Mouse (Mus musculus): ENCODE measurements at regions not wholly inside any gene's neighbourhood (a gene's known extent, or its start where the extent isn't known, plus 50 kb on each side); places are given as distances from the start of the nearest gene placed in this dataset.

DNA sequence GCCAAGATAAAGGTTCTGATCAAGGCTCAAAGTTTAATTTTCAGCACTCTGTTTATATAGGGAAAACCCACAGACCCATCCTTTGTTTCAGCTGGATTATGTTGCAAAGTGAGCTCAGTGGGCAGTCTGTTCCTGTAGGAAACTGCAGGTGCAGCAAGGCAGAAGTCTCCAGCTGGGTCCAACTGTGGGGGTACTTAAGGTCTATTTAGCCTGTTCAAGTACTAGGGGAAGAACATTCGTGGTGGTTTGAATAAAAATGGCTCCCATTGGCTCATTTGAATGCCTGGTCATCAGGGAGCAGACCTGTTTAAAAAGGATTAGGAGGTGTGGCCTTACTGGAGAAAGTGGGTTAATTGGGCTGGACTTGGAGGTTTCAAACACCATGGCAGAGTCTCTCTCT, 106.3 kb downstream of the 2410131K14Rik start:
- no peak for DNase-seq (ENCODE audit: low spot score in 2 of 2)
- intact Hi-C loops (cut with DNase I): no loop called here

DNA sequence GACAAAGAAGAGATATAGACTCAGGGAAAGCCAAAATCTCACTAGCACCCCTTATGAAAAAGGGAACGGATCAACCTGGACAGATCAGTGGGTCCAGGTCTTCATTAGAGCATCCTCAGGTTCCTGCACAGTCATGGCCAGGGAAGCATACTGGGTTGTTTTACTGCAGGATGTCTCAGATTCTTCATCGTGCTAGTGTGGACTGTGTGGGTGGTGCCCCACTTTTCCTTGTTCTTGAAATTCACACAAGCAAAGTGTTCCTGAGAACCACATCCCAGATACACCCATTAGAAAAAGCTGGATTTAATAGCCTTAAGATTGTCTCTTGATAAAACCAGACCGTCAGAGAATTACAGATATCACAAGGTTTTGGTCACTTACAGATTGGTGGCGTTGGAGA, 107.1 kb downstream of the 2410131K14Rik start:
- intact Hi-C loops (cut with DNase I): no loop called here
- DNase-seq (ENCODE audit: low spot score in 2 of 2): peak; percentile 42 to 72

DNA sequence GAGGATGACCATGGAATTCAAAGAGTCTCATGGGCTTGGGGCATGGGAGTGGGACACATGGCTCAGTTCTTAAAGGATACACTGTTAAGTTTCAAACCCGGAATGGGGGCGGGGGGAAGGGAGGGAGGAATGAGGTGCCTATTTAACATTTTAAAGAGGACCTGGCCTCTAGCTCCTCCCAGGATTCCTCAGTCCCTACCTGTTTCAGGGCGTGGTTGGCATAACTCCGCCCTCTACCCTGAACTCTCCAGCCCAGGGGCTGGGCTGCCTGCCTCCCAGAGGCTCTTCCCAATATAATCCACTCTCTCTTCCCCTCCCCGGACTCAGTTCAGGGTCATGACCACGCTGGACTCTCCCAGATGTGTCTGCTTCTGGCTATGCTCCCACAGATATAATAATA, 108.0 kb downstream of the 2410131K14Rik start:
- intact Hi-C loops (cut with DNase I): no loop called here
- no peak for DNase-seq (ENCODE audit: low spot score in 2 of 2)

DNA sequence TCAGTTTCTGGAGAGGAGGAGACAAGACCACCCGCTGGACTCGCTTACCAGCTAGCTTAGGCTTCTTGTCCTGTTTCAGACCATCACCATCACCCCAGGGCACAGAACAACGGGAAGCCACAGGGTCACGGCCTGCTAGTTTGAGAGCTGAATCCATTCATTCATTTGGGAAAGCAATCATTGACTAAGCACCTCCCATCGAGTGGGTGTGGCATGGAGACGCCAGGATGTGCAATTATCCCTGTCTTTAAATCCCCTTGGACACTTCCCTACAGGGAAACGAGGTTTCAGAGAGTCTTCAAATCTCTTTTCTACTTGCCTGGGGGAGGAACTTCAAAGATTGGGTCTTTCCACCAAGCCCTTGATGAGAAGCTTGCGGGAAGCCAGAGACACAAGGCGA, 108.7 kb downstream of the 2410131K14Rik start:
- intact Hi-C loops (cut with DNase I): no loop called here
- no peak for DNase-seq (ENCODE audit: low spot score in 2 of 2)

DNA sequence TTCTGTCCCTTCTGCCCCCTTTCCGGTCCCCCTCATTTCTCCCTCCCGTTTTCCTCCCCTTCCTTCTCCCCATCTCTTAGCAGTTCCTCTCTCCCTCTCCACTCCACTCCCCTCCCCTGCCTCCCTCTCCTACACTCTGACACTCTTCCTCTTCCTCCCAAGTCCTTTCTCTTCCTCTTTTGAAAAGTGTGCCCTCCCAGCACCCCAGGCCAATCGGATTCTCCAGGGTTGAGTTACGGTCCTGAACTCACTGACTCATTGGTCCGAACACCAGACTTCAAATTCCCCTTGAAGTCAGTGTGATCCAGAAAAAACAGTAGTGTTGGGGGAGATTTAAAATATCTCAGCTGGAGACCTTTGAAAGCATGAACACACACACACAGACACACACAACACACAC, 109.1 kb downstream of the 2410131K14Rik start:
- DNase-seq (ENCODE audit: low spot score in 2 of 2): no peak
- intact Hi-C loops (cut with DNase I): no loop called here

DNA sequence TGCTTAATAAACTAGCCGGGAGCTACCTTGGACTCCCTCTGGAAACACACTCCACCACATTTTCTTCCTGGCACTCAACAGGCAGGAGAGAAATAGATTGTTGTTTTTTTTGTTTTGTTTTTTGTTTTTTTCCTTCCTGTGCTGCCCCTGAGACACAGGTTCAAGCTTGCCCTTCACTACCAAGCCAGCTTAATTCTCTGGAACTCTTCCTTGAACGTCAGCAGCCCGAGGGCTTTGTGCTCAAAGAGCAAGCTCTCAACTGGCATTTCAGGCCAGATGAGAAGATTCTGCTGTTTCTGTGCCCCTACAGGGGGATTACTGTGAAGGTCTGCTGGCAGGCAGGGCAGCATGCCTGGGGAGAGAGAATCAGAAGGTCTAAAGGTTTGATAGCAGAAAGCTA, 109.8 kb downstream of the 2410131K14Rik start:
- no peak for DNase-seq (ENCODE audit: low spot score in 2 of 2)
- intact Hi-C loops (cut with DNase I): no loop called here

DNA sequence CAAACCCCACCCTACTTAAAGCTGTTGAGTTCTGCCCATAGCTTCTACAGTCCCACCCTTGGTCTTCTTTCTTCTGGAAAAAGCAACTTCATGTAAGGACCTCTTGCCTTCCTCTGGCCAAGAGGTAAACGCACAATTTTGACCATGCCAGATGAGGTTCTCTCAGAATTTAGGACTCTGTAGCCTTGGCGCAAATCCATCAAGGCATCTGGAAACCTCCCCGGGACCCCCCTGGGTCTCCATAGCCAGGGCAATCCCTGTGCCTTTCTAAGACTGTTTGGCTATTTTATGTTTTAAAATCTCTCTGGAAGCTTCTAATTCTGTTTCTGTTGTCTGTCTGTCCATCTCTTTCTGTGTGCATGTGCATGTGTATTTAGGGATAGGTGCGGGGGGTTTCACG, 110.3 kb downstream of the 2410131K14Rik start:
- DNase-seq (ENCODE audit: low spot score in 2 of 2): no peak
- intact Hi-C loops (cut with DNase I): no loop called here

DNA sequence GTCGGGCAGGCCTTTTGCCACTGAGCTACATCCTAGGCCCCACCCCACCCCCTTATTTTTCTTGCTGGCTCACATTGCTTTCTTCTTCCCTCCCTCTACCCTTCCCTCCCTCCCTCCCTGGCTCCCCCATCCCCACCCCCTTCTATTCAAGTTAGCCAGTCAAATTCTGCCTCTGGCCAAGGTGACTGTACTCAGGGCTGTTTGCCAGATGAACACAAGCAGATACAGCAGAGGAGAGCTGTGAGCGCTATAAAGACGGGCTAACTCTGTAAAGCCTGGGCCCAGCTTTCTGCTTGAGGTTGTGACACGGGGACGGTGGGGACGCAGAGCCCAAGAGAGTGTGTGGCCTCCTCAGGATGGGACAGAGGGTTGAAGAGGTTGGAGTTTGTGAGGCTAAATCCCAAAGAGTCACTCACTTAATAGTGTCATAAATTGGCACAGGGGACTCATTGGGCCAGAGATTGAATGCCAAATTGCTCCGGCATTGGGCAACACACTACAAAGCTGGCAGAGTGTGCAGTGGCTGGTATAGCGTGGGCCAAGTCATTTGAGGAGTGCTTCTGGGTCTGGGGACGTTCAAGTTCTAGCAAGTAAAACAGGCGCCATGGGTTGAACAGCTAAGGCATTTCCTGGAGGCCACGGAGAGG, 110.8 kb downstream of the 2410131K14Rik start:
- intact Hi-C loops (cut with DNase I): no loop called here

DNA sequence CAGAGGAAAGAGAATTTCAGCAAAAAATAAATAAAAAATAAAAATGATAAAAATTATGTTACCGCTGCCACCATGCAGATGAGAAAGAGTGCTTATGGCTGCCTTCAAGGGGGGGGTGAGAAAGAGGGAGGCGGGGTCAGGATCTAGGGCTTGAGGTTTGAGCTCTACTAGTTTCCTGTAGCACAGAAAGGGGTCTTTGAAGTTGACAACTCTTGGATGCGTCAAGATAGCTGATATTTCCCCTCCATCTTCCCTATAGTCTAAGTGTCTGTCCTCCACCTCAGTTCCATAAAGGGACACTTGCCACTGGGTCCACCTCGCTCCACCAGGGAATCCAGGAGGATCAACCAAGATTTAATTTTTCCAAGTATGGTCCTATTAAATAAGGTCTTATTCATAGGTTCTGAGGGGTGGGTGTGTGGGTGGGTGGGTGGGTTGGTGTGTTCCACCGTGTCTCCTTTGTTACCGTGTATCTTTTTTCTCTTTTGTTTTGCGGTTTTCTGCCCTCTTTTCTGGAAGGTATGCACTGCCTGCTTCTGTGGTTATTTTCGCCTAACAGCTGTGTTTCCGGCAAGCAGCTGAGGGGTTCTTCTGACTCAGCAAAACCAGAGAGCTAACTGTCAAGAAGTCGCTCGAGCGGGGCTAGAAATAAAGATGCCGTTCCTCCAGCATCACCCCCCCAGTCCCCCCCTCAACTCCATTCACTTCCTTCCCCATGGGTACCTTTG, 114.8 kb downstream of the 2410131K14Rik start:
- DNase-seq (ENCODE audit: low spot score in 2 of 2): peak; percentile 44 to 62
- intact Hi-C loops (cut with DNase I): no loop called here

More for the DNA sequence above, 110.8 kb downstream of the 2410131K14Rik start:
- DNase-seq (ENCODE audit: low spot score in 2 of 2): no peak

DNA sequence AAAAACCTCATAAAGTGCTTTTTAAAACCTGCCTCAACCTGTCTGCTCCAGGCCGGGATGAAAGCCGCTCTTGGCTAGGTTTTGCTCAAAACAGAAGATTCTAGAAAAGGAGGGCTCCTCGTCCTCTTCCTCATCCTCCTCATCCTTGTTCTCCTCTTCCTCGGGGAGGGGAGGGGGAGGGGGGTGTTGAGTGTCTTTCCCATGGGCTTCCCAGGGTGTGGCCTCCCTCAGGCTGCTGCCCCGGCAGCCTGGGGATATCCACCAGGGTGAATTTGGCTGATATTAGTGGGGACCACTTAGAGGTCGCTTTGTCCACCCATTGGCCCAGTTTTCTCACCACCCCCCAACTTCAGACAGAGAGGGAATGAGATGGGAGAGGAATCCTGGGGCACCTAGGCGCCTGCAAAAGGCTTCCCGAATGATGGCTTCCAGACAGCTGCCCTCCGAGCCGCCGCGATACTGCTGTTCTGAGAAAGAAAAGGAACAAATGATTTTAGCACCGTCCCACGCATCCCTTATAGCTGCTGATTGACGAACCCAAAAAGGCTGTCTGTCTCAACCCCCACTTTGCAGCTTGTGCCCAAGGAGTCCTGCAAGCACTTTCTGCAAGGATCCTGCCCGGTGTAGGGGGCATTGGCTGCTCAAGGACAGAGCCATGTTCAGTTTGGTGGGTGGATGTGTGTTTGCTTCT, 115.5 kb downstream of the 2410131K14Rik start:
- DNase-seq (ENCODE audit: low spot score in 2 of 2): peak in 1 of 2 experiments; percentile 50
- intact Hi-C loops (cut with DNase I): no loop called here

DNA sequence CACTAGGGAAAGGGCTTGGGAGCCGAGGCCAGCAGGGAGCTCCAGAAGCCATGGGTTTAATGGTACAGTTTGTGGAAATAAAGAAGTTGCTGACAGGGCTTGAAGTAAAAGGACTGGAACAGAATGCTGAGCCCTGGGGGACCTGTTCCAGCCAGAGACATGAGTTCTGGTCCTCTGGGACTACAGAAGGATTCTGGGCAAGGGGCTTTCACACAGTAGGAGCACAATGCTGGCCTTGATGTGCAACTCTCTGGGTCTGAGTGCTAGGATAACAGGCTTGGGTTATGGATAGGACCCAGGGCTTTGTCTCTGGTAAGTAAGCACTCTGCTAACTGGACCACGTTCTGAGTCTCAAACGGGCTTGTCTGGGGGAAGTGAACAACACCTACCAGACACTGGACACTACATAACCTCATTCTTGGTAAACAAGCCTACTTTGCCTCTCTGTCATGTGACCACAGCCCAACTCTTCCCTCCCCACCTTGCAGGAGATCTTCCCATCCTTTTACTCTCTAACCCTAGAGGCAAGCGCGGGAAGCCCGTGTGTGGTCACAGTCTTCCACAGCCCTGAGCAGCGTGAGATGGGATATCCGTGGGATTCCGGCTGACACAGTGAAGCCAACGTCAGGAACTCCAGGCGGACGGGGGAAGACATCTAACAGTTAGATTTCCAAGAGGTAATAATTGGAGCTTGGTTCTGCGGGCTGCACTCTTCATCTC, 116.3 kb downstream of the 2410131K14Rik start:
- intact Hi-C loops (cut with DNase I): no loop called here
- DNase-seq (ENCODE audit: low spot score in 2 of 2): no peak

DNA sequence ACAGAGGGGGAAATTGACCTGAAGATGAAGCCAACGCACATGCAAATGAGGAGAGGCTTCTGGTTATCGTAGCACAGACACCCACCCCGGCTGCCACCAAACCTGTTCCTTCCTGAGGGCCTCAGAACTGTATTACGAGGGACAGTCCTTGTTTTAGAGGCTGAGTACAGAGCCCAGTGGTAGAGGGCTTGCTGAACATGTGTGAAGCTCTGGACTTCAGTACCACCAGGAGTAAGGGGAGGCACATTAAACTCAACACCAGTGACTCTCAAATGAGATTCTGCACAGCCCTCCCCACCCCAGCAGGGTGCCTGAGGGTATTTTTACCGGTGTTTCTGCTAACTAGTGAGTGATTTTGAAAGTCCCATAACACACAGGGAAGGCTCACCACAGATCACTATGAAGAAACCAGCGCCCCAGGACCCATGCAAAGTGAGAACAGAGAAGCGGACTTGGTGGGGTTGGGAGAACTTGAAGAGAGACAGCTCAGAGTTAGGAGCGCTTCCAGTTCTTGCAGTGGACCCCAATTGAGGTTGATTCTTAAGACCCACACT, 116.9 kb downstream of the 2410131K14Rik start:
- DNase-seq (ENCODE audit: low spot score in 2 of 2): no peak
- intact Hi-C loops (cut with DNase I): no loop called here

DNA sequence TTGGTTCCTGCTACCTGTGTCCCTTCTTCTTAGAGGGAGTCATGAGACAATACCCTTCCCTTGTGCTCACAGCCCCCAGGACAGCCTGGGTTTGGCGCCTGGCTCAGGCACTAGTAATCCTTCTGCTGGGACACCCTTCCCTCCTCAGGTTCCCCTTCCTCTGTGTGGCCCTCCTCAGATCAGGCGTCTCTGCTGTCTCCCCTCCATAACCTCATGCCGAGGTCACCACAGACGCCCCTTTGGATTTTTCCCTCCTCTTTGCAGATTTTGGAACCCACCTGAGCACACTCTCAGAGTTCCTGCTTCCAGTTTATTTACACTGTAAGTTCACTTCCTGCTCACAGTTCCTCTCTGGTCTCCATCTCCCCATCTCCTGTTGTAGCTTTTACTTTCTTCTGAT, 117.7 kb downstream of the 2410131K14Rik start:
- no peak for DNase-seq (ENCODE audit: low spot score in 2 of 2)
- intact Hi-C loops (cut with DNase I): no loop called here

DNA sequence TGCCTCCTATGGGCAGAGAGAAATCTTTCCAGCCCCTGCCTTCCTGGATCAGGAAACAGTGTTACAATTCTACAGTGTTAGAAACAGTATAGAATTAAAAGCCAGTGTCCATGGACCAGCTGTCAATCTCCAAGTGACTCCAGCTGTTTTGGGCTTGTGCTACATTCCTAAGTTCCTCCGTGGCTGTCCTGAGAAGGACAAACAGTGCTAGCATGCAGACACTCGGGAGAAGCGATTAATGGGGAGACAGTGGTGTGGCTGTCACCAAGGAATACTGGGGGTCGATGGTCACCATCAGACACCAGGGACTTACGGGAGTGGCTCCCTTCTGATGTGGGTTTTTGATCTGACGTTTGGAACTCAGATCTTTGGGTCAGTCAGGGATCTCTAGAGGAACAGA, 118.1 kb downstream of the 2410131K14Rik start:
- DNase-seq (ENCODE audit: low spot score in 2 of 2): no peak
- intact Hi-C loops (cut with DNase I): no loop called here

DNA sequence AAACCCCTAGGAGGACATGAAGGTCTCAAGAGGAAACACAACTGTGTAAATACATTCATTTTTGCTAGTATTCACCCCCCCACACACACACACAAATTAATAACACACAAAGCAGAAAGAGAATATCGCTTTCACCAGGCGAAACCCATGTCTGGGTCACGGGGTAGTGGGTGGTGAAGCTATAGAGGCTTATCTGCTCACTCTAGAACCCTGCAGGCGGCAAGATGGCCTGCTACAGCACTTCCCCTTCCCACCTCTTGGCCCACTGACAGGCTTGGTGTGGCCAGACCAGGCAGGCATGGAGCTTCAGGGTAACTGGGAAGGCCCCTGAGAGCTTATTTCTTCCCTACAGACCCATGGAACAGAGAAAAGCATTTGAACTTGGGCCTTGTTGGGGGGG, 119.6 kb downstream of the 2410131K14Rik start:
- intact Hi-C loops (cut with DNase I): no loop called here
- no peak for DNase-seq (ENCODE audit: low spot score in 2 of 2)

DNA sequence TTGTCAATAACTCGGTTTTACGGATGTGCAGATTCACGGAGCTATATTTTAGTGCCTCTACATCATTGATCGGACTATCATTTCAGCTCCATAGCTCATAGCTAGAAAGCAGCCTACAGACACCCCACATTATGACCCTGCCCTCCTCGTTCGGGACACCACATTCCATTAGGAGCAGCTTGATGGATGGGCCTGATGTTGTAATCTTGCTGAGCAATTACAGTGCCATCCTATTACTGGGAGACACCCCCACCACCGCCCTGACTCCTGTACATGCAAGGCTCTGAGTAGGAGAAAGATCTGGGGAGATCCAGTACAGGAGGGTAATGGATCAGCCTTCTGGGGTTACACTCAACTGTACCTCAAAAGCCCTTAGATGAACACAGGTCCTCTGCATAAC, 120.2 kb downstream of the 2410131K14Rik start:
- intact Hi-C loops (cut with DNase I): no loop called here
- no peak for DNase-seq (ENCODE audit: low spot score in 2 of 2)

DNA sequence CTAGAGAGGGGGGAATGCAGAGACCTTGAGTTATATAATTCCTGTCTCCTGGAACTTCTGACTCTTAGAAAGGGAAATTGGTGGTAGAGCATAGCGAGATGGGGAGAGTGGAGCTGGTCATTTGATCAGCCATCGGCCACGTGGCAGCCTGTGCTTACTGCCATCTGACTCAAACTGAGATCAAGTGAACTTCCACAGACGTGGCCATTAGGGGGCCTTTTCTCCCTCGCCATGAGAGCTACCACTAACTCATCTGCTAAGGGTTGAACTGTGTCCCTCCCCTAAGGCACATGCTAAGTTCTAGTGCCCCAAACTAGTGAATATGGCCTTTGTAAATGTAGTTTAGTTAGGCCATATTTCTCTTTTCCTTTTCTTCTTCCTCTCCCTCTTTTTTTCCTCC, 120.6 kb downstream of the 2410131K14Rik start:
- intact Hi-C loops (cut with DNase I): no loop called here

DNA sequence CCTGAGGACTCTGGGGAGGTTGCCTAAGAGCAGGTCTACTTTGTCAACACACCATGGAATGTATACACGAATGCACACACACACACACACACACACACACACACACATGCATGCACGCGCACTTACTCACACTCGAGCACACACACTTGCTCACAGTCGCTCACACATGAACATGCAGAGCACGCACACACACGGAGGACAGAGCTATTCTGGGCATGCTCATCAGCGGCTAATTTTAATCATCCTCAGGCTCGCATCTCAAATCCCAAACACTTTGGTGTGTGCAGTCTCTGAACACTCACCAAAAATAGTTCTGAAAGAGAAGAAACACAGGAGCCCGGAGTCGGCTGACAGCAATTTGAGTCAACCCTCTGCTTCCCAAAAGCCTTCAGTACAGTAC, 122.0 kb downstream of the 2410131K14Rik start:
- intact Hi-C loops (cut with DNase I): no loop called here
- peak; percentile 59 to 79 for DNase-seq (ENCODE audit: low spot score in 2 of 2)

More for the DNA sequence above, 120.6 kb downstream of the 2410131K14Rik start:
- DNase-seq (ENCODE audit: low spot score in 2 of 2): no peak

DNA sequence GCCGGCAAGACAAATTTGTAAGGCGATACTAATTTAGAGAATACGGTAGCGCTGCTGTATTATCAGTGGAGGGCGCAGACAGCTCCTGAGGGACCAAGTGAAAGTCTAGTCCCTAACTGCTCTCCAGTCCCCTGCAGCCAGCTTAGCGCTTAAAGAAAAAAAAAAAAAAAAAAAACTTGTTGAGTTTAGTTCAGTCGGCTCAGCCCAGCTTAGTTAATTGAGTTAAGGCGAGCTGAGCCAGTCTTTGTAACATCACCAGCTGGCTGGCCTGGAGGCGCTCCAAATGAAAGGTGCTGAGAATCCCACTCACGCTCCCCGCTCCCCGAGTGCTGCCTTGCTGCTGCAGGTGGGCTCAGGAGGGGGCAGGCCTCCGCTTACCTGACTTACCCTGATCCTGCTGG, 128.6 kb downstream of the 2410131K14Rik start:
- peak; percentile 50 to 51 for DNase-seq (ENCODE audit: low spot score in 2 of 2)
- intact Hi-C loops (cut with DNase I): no loop called here

DNA sequence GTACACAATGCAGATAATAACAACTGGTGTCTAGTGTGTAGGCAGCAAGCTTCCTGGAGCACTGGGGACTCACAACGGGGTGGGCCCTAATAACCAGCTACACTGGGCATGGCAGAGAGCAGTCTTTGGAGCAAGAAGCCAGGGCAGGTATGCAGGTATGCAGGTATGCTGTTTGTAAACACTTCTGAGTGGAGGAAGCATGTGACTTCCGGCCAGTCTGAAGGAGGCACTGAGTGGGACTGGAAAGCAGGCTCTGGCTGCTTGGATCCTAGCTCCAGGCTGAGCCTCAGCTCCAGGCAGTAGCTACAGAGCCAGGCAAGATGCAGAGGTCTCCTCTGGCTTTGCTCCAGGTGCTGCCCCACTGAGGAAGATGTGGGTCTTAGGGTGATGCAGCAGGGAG, 129.9 kb downstream of the 2410131K14Rik start:
- no peak for DNase-seq (ENCODE audit: low spot score in 2 of 2)
- intact Hi-C loops (cut with DNase I): no loop called here

Measured in left cerebral cortex, postnatal 14 days (tissue).